Mouse (Mus musculus): ENCODE data around the gene Flad1. TPM values are rescaled to one million over a fixed set of nuclear protein-coding genes. Genes with fewer than 3 reads are reported as not detected.

Flad1 gene
- polyA plus RNA-seq, 1 experiment: 45.4 TPM

- TF ChIP-seq POLR2A (IDR thresholded peaks at IDR 0.05; ENCODE audit: extremely low read depth, insufficient read depth, low read length) (no peak), CTCF (IDR thresholded peaks at IDR 0.05; ENCODE audit: extremely low read depth, insufficient read depth, low read length) (peak; percentile 80)
- no peak overlapping the region for H3K27ac ChIP-seq (ENCODE audit: insufficient read depth, low read length)
- H3K4me3 ChIP-seq (ENCODE audit: insufficient read depth, low read length): no peak overlapping the region
- no peaks in the 10 kb centered on the region; the same call in 1 of the 2 replicates for H3K4me1 ChIP-seq (ENCODE audit: control insufficient read depth, insufficient read depth, low read length)
These were observed 37.9 kb upstream of the Flad1 start for GRCm38 (mm10) chr3:89449541-89449940.

- Histone ChIP-seq H3K4me3 (ENCODE audit: insufficient read depth, low read length) (no peak overlapping the region), H3K27ac (ENCODE audit: insufficient read depth, low read length) (no peak overlapping the region), H3K4me1 (ENCODE audit: control insufficient read depth, insufficient read depth, low read length) (no peaks in the 10 kb centered on the region; the same call in 1 of the 2 replicates)
- TF ChIP-seq CTCF (IDR thresholded peaks at IDR 0.05; ENCODE audit: extremely low read depth, insufficient read depth, low read length) (no peak), POLR2A (IDR thresholded peaks at IDR 0.05; ENCODE audit: extremely low read depth, insufficient read depth, low read length) (no peak)
These were observed 37.3 kb upstream of the Flad1 start for GRCm38 (mm10) chr3:89448720-89449537.

- Histone ChIP-seq H3K4me3 (ENCODE audit: insufficient read depth, low read length) (no peak overlapping the region), H3K27ac (ENCODE audit: insufficient read depth, low read length) (no peak overlapping the region), H3K4me1 (ENCODE audit: control insufficient read depth, insufficient read depth, low read length) (0 out of 2 replicates have a peak, but pooled peaks cover 1% of the 10 kb centered on the region)
- TF ChIP-seq POLR2A (IDR thresholded peaks at IDR 0.05; ENCODE audit: extremely low read depth, insufficient read depth, low read length) (no peak), CTCF (IDR thresholded peaks at IDR 0.05; ENCODE audit: extremely low read depth, insufficient read depth, low read length) (no peak)
These were observed 29.0 kb upstream of the Flad1 start for GRCm38 (mm10) chr3:89440691-89441090.

GRCm38 (mm10) chr3:89437269-89437668, 25.6 kb upstream of the Flad1 start:
- Histone ChIP-seq H3K27ac (ENCODE audit: insufficient read depth, low read length) (peak overlapping the region; percentile 53; the same call in 1 of the 2 replicates), H3K4me1 (ENCODE audit: control insufficient read depth, insufficient read depth, low read length) (0 out of 2 replicates have a peak, but pooled peaks cover 1% of the 10 kb centered on the region), H3K4me3 (ENCODE audit: insufficient read depth, low read length) (peak overlapping the region; percentile 35; the same call in 1 of the 2 replicates)
- TF ChIP-seq POLR2A (IDR thresholded peaks at IDR 0.05; ENCODE audit: extremely low read depth, insufficient read depth, low read length) (no peak), CTCF (IDR thresholded peaks at IDR 0.05; ENCODE audit: extremely low read depth, insufficient read depth, low read length) (no peak)

GRCm38 (mm10) chr3:89436176-89437113, 24.8 kb upstream of the Flad1 start, which contains the start of gene Pbxip1:
Pbxip1 (plus strand) TSS chr3:89436706.
- Histone ChIP-seq H3K27ac (ENCODE audit: insufficient read depth, low read length) (peak within 1 kb of the TSS; percentile 53; the same call in 1 of the 2 replicates), H3K4me3 (ENCODE audit: insufficient read depth, low read length) (peak within 1 kb of the TSS; percentile 35), H3K4me1 (ENCODE audit: control insufficient read depth, insufficient read depth, low read length) (peaks cover 3% of the 10 kb centered on the region; the same call in 1 of the 2 replicates)
- TF ChIP-seq CTCF (IDR thresholded peaks at IDR 0.05; ENCODE audit: extremely low read depth, insufficient read depth, low read length): no peak
- peak; percentile 53; the same call in 1 of the 2 replicates for TF ChIP-seq POLR2A (IDR thresholded peaks at IDR 0.05; ENCODE audit: extremely low read depth, insufficient read depth, low read length)

- Histone ChIP-seq H3K4me3 (ENCODE audit: insufficient read depth, low read length) (no peak overlapping the region), H3K4me1 (ENCODE audit: control insufficient read depth, insufficient read depth, low read length) (peaks cover 5% of the 10 kb centered on the region), H3K27ac (ENCODE audit: insufficient read depth, low read length) (no peak overlapping the region)
- TF ChIP-seq CTCF (IDR thresholded peaks at IDR 0.05; ENCODE audit: extremely low read depth, insufficient read depth, low read length) (no peak), POLR2A (IDR thresholded peaks at IDR 0.05; ENCODE audit: extremely low read depth, insufficient read depth, low read length) (no peak)
These were observed 23.4 kb upstream of the Flad1 start for GRCm38 (mm10) chr3:89435041-89435440.

- H3K4me1 ChIP-seq (ENCODE audit: control insufficient read depth, insufficient read depth, low read length): peaks cover 5% of the 10 kb centered on the region
- TF ChIP-seq POLR2A (IDR thresholded peaks at IDR 0.05; ENCODE audit: extremely low read depth, insufficient read depth, low read length) (no peak), CTCF (IDR thresholded peaks at IDR 0.05; ENCODE audit: extremely low read depth, insufficient read depth, low read length) (no peak)
- no peak overlapping the region for H3K27ac ChIP-seq (ENCODE audit: insufficient read depth, low read length)
- no peak overlapping the region for H3K4me3 ChIP-seq (ENCODE audit: insufficient read depth, low read length)
These were observed 22.9 kb upstream of the Flad1 start for GRCm38 (mm10) chr3:89434532-89434931.

- Histone ChIP-seq H3K4me3 (ENCODE audit: insufficient read depth, low read length) (no peak overlapping the region), H3K4me1 (ENCODE audit: control insufficient read depth, insufficient read depth, low read length) (peaks cover 5% of the 10 kb centered on the region), H3K27ac (ENCODE audit: insufficient read depth, low read length) (no peak overlapping the region)
- TF ChIP-seq POLR2A (IDR thresholded peaks at IDR 0.05; ENCODE audit: extremely low read depth, insufficient read depth, low read length) (no peak), CTCF (IDR thresholded peaks at IDR 0.05; ENCODE audit: extremely low read depth, insufficient read depth, low read length) (no peak)
These were observed 20.9 kb upstream of the Flad1 start for GRCm38 (mm10) chr3:89432606-89433005.
